8 mouse cellular contexts compared by ENCODE assay signal in genomic region chr12:86855670-86856069, GRCm38 (mm10). TPM values are rescaled to one million over a fixed set of nuclear protein-coding genes. Genes with fewer than 3 reads are reported as not detected.
DNase-seq lines count a peak whose midpoint lies in the region; ATAC-seq and TF ChIP-seq lines count a peak whose summit lies in the region.

No protein-coding gene starts in this region.

- DNase-seq in cerebellum, postnatal 10 days, result peak; percentile 62 to 69
- no peak for DNase-seq in cerebellum, postnatal 36 days
- DNase-seq in right cerebral cortex, adult 18-20 months, result peak; percentile 76
- no peak for DNase-seq in ovary, postnatal 14 days (ENCODE audit: low spot score)

- TF ChIP-seq POLR2A in ES-Bruce4 (IDR thresholded peaks at IDR 0.05; ENCODE audit: insufficient read depth, low read length), result no peak

- H3K4me3 ChIP-seq in ES-Bruce4 (ENCODE audit: low read depth, low read length), result no peak overlapping the region
- H3K4me3 ChIP-seq in forebrain, embryonic 13.5 days, result no peak overlapping the region
- no peak overlapping the region for H3K4me3 ChIP-seq in hindbrain, embryonic 16.5 days (ENCODE audit: low read length)
- H3K4me3 ChIP-seq in lung, embryonic 16.5 days (ENCODE audit: low read length), result no peak overlapping the region

- TF ChIP-seq EP300 in ES-Bruce4 (IDR thresholded peaks at IDR 0.05; ENCODE audit: insufficient read depth, low read depth, low read length), result no peak

- peak; percentile 79 for ATAC-seq in forebrain, embryonic 13.5 days
- ATAC-seq in hindbrain, embryonic 16.5 days, result peak; percentile 74
- ATAC-seq in lung, embryonic 16.5 days (ENCODE audit: low read depth), result peak; percentile 78

- TF ChIP-seq CTCF in ES-Bruce4 (IDR thresholded peaks at IDR 0.05; ENCODE audit: low read depth, low read length), result no peak

- H3K36me3 ChIP-seq in ES-Bruce4 (ENCODE audit: control insufficient read depth, insufficient read depth, low read length, poor library complexity, severe bottlenecking), result no peaks in the 10 kb centered on the region
- H3K36me3 ChIP-seq in forebrain, embryonic 13.5 days (ENCODE audit: poor library complexity, severe bottlenecking), result no peaks in the 10 kb centered on the region
- no peaks in the 10 kb centered on the region for H3K36me3 ChIP-seq in hindbrain, embryonic 16.5 days (ENCODE audit: control insufficient read depth, insufficient read depth, low read length)
- H3K36me3 ChIP-seq in lung, embryonic 16.5 days (ENCODE audit: control insufficient read depth, insufficient read depth, low read length), result no peaks in the 10 kb centered on the region

- H3K4me2 ChIP-seq in forebrain, embryonic 13.5 days, result peak overlapping the region; percentile 38
- H3K4me2 ChIP-seq in hindbrain, embryonic 16.5 days (ENCODE audit: low read length), result peak overlapping the region; percentile 46
- peak overlapping the region; percentile 44 for H3K4me2 ChIP-seq in lung, embryonic 16.5 days (ENCODE audit: low read depth, low read length)

- H3K27me3 ChIP-seq in ES-Bruce4 (ENCODE audit: control insufficient read depth, insufficient read depth, low read length, poor library complexity, severe bottlenecking), result no peaks in the 10 kb centered on the region
- no peaks in the 10 kb centered on the region for H3K27me3 ChIP-seq in forebrain, embryonic 13.5 days
- H3K27me3 ChIP-seq in hindbrain, embryonic 16.5 days (replicated peaks; ENCODE audit: control insufficient read depth, insufficient read depth, low read length), result no peaks in the 10 kb centered on the region
- H3K27me3 ChIP-seq in lung, embryonic 16.5 days (ENCODE audit: control insufficient read depth, insufficient read depth, low read depth, low read length), result no peaks in the 10 kb centered on the region

- H3K9me3 ChIP-seq in ES-Bruce4 (replicated peaks; ENCODE audit: control insufficient read depth, insufficient read depth, low read length, poor library complexity, severe bottlenecking), result no peaks in the 10 kb centered on the region
- no peaks in the 10 kb centered on the region for H3K9me3 ChIP-seq in forebrain, embryonic 13.5 days (replicated peaks)
- no peaks in the 10 kb centered on the region for H3K9me3 ChIP-seq in hindbrain, embryonic 16.5 days (ENCODE audit: control insufficient read depth, low read length)
- H3K9me3 ChIP-seq in lung, embryonic 16.5 days (ENCODE audit: control insufficient read depth, low read length), result no peaks in the 10 kb centered on the region

- 0 out of 2 replicates have a peak overlapping the region, but pooled peaks have one; percentile 32 for H3K27ac ChIP-seq in ES-Bruce4 (ENCODE audit: insufficient read depth, low read length)
- H3K27ac ChIP-seq in forebrain, embryonic 13.5 days, result peak overlapping the region; percentile 45
- no peak overlapping the region for H3K27ac ChIP-seq in hindbrain, embryonic 16.5 days (ENCODE audit: low read depth, low read length)
- peak overlapping the region; percentile 40 for H3K27ac ChIP-seq in lung, embryonic 16.5 days (ENCODE audit: low read length)

- H3K4me1 ChIP-seq in ES-Bruce4 (ENCODE audit: control insufficient read depth, insufficient read depth, low read length), result no peaks in the 10 kb centered on the region
- H3K4me1 ChIP-seq in forebrain, embryonic 13.5 days, result peaks cover 43% of the 10 kb centered on the region
- peaks cover 19% of the 10 kb centered on the region for H3K4me1 ChIP-seq in hindbrain, embryonic 16.5 days (ENCODE audit: control insufficient read depth, insufficient read depth, low read depth, low read length)
- peaks cover 24% of the 10 kb centered on the region for H3K4me1 ChIP-seq in lung, embryonic 16.5 days (replicated peaks; ENCODE audit: control insufficient read depth, insufficient read depth, low read length)

- WGBS in forebrain, embryonic 13.5 days, result 15% methylated on average over 11 of the region's 11 CpGs
- WGBS in hindbrain, embryonic 16.5 days, result 11% methylated on average over 11 of the region's 11 CpGs
- 3% methylated on average over 11 of the region's 11 CpGs for WGBS in lung, embryonic 16.5 days

- no peak overlapping the region for H3K9ac ChIP-seq in ES-Bruce4 (ENCODE audit: low read depth, poor library complexity, severe bottlenecking)
- H3K9ac ChIP-seq in forebrain, embryonic 13.5 days, result peak overlapping the region; percentile 40; the same call in 1 of the 2 replicates
- no peak overlapping the region for H3K9ac ChIP-seq in hindbrain, embryonic 16.5 days (ENCODE audit: low read depth, low read length)
- peak overlapping the region; percentile 42; the same call in 1 of the 2 replicates for H3K9ac ChIP-seq in lung, embryonic 16.5 days (ENCODE audit: low read length)

RNA-seq across cellular contexts. Expression of gene Irf2bpl, which starts 28.9 kb away (rescaled TPM):
- 37.9 and 40.3 TPM in 2 replicates for polyA plus RNA-seq in ES-Bruce4 (2011; ENCODE audit: insufficient read depth, insufficient read length, low read depth, missing spikeins)
- polyA plus RNA-seq in forebrain, embryonic 13.5 days (2015; fragmentation: Nextera tagmentation; extraction: Ambion mirVana), result 54.2 and 54.8 TPM in 2 replicates
- polyA plus RNA-seq in hindbrain, embryonic 16.5 days (2015; fragmentation: Nextera tagmentation; extraction: Ambion mirVana), result 49.7 and 56.6 TPM in 2 replicates
- polyA plus RNA-seq in lung, embryonic 16.5 days (2015; fragmentation: Nextera tagmentation; extraction: Ambion mirVana), result 28.8 and 34.2 TPM in 2 replicates

Comparison
In these comparisons a context has a peak if more than half of its experiments do, and no peak if none do; other contexts are left out.
1. DNase-seq: peak in cerebellum, postnatal 10 days (2 of 2) and right cerebral cortex, adult 18-20 months (single experiment); none in cerebellum, postnatal 36 days (0 of 2) and ovary, postnatal 14 days (single experiment).
2. H3K9ac ChIP-seq: peak in forebrain, embryonic 13.5 days (single experiment) and lung, embryonic 16.5 days (single experiment); none in ES-Bruce4 (single experiment) and hindbrain, embryonic 16.5 days (single experiment).
3. Peak in every context shown above with its lines, with median percentiles within 50 percentile points of each other: ATAC-seq and H3K4me2 ChIP-seq.